ENCODE assay signal across 14 mouse cellular contexts in genomic region chr1:176827945-176828485, GRCm38 (mm10). TPM values are rescaled to one million over a fixed set of nuclear protein-coding genes. Genes with fewer than 3 reads are reported as not detected.
DNase-seq lines count a peak whose midpoint lies in the region; ATAC-seq and TF ChIP-seq lines count a peak whose summit lies in the region.
"Had no signal": no experiment of that assay in that cellular context is flagged by ENCODE, and none has a peak within 500 bp of the region (broad histone marks: within the 10 kb centered on the region; RNA-seq: fewer than 3 reads in every experiment).

No protein-coding gene starts in this region.

- DNase-seq in frontal cortex, postnatal 25 days (ENCODE audit: low spot score in 2 of 2) = no peak
- DNase-seq in limb, embryonic 14.5 days (ENCODE audit: low spot score) = peak; percentile 6
- no peak for DNase-seq in limb, embryonic 10.5 days (ENCODE audit: low spot score)
- DNase-seq in thymus, postnatal 25 days = no peak
- DNase-seq in hindbrain, postnatal 0 days (ENCODE audit: low spot score) = no peak
- DNase-seq: cerebellum, postnatal 10 days; kidney, adult 18-20 months; kidney, postnatal 4 days; thymus, postnatal 36 days had no signal

- H3K36me3 ChIP-seq in limb, embryonic 14.5 days (ENCODE audit: control insufficient read depth, insufficient read depth, low read length) = peaks cover 6% of the 10 kb centered on the region
- no peaks in the 10 kb centered on the region for H3K36me3 ChIP-seq in limb, embryonic 10.5 days
- H3K36me3 ChIP-seq in hindbrain, postnatal 0 days (ENCODE audit: insufficient read depth, low read length) = no peaks in the 10 kb centered on the region; the same call in 1 of the 2 replicates

- WGBS in limb, embryonic 14.5 days = 78% methylated on average over 5 of the region's 5 CpGs
- 86% methylated on average over 5 of the region's 5 CpGs for WGBS in limb, embryonic 10.5 days
- 70% methylated on average over 5 of the region's 5 CpGs for WGBS in hindbrain, postnatal 0 days

- peak; percentile 67 for ATAC-seq in frontal cortex, adult (ENCODE audit: low TSS enrichment)
- ATAC-seq in limb, embryonic 14.5 days (ENCODE audit: low FRiP score, low read depth) = no peak
- ATAC-seq in megakaryocyte, adult 5-6 weeks (ENCODE audit: poor library complexity, severe bottlenecking) = peak; percentile 39
- ATAC-seq in hindbrain, postnatal 0 days = no peak

- TF ChIP-seq CTCF in bone marrow macrophage, adult 2 months (IDR thresholded peaks at IDR 0.05; ENCODE audit: low read depth, low read length) = no peak
- TF ChIP-seq CTCF in hindbrain, postnatal 0 days (IDR thresholded peaks at IDR 0.05; ENCODE audit: low read depth) = no peak

- no peak overlapping the region for H3K4me3 ChIP-seq in limb, embryonic 14.5 days (replicated peaks; ENCODE audit: low read length)
- no peak overlapping the region for H3K4me3 ChIP-seq in limb, embryonic 10.5 days
- H3K4me3 ChIP-seq in bone marrow macrophage, adult 2 months (ENCODE audit: insufficient read depth, low read length) = peak overlapping the region; percentile 38
- H3K4me3 ChIP-seq in hindbrain, postnatal 0 days (ENCODE audit: low read length) = no peak overlapping the region
- H3K4me3 ChIP-seq: hindbrain, embryonic 12.5 days had no signal

- no peak for TF ChIP-seq POLR2A in limb, embryonic 14.5 days (IDR thresholded peaks at IDR 0.05; ENCODE audit: borderline replicate concordance, extremely low read depth, insufficient read depth, insufficient read length)
- no peak for TF ChIP-seq POLR2A in bone marrow macrophage, adult 2 months (IDR thresholded peaks at IDR 0.05; ENCODE audit: borderline replicate concordance, low read depth, low read length)

- H3K27me3 ChIP-seq in limb, embryonic 14.5 days (ENCODE audit: control insufficient read depth, insufficient read depth, low read length) = no peaks in the 10 kb centered on the region
- H3K27me3 ChIP-seq in limb, embryonic 10.5 days (ENCODE audit: low read depth, poor library complexity, severe bottlenecking) = no peaks in the 10 kb centered on the region
- H3K27me3 ChIP-seq in hindbrain, postnatal 0 days (ENCODE audit: insufficient read depth, low read length) = no peaks in the 10 kb centered on the region
- H3K27me3 ChIP-seq: hindbrain, embryonic 12.5 days; megakaryocyte, embryonic 14.5 days had no signal

- no peak overlapping the region for H3K4me2 ChIP-seq in limb, embryonic 14.5 days (replicated peaks; ENCODE audit: low read depth, low read length, severe bottlenecking)
- no peak overlapping the region for H3K4me2 ChIP-seq in hindbrain, postnatal 0 days (ENCODE audit: low read depth, low read length)
- H3K4me2 ChIP-seq: hindbrain, embryonic 12.5 days had no signal

- H3K9me3 ChIP-seq in limb, embryonic 14.5 days (ENCODE audit: control insufficient read depth, low read length) = no peaks in the 10 kb centered on the region
- H3K9me3 ChIP-seq in limb, embryonic 10.5 days (replicated peaks) = no peaks in the 10 kb centered on the region
- no peaks in the 10 kb centered on the region for H3K9me3 ChIP-seq in hindbrain, postnatal 0 days (ENCODE audit: low read length)
- H3K9me3 ChIP-seq: hindbrain, embryonic 12.5 days; megakaryocyte, embryonic 14.5 days had no signal

- no peak overlapping the region for H3K27ac ChIP-seq in limb, embryonic 14.5 days (replicated peaks; ENCODE audit: low read depth, low read length)
- no peak overlapping the region for H3K27ac ChIP-seq in limb, embryonic 10.5 days
- H3K27ac ChIP-seq in bone marrow macrophage, adult 2 months (ENCODE audit: insufficient read depth, low read depth, low read length) = peak overlapping the region; percentile 97
- H3K27ac ChIP-seq in hindbrain, postnatal 0 days = no peak overlapping the region
- H3K27ac ChIP-seq: hindbrain, embryonic 12.5 days had no signal

- H3K9ac ChIP-seq in limb, embryonic 14.5 days (ENCODE audit: low read depth, low read length, severe bottlenecking) = no peak overlapping the region
- no peak overlapping the region for H3K9ac ChIP-seq in hindbrain, postnatal 0 days (replicated peaks; ENCODE audit: low read length)
- H3K9ac ChIP-seq: hindbrain, embryonic 12.5 days had no signal

- H3K4me1 ChIP-seq in limb, embryonic 14.5 days (ENCODE audit: control insufficient read depth, insufficient read depth, low read length) = no peaks in the 10 kb centered on the region
- H3K4me1 ChIP-seq in limb, embryonic 10.5 days = no peaks in the 10 kb centered on the region
- peaks cover 62% of the 10 kb centered on the region for H3K4me1 ChIP-seq in bone marrow macrophage, adult 2 months (ENCODE audit: control insufficient read depth, insufficient read depth, low read length)
- H3K4me1 ChIP-seq in hindbrain, postnatal 0 days (ENCODE audit: insufficient read depth, low read length) = no peaks in the 10 kb centered on the region
- H3K4me1 ChIP-seq: hindbrain, embryonic 12.5 days had no signal

RNA-seq across cellular contexts. Expression of gene Sdccag8, which starts 13.6 kb away (rescaled TPM):
- polyA plus RNA-seq in limb, embryonic 14.5 days (2012; rRNA removed) = 6.0 and 8.5 TPM in 2 replicates
- polyA plus RNA-seq in limb, embryonic 14.5 days (2014; fragmentation: Nextera tagmentation; extraction: Ambion mirVana) = 15.8 and 18.7 TPM in 2 replicates
- polyA plus RNA-seq in limb, embryonic 10.5 days (2016; fragmentation: Nextera tagmentation; extraction: Ambion mirVana) = 11.4 and 11.6 TPM in 2 replicates
- polyA plus RNA-seq in bone marrow macrophage, adult 2 months (2012; ENCODE audit: insufficient read depth, insufficient read length, missing spikeins) = 24.5 and 26.0 TPM in 2 replicates
- 17.5 and 24.1 TPM in 2 replicates for total RNA-seq in megakaryocyte, adult 5-6 weeks (2015)
- total RNA-seq in megakaryocyte, adult 5-6 weeks (2017) = 55.3 and 59.3 TPM in 2 replicates
- total RNA-seq in hindbrain, postnatal 0 days (2014; rRNA removed) = 7.7 and 10.1 TPM in 2 replicates
- polyA plus RNA-seq in hindbrain, postnatal 0 days (2015; fragmentation: Nextera tagmentation; extraction: Ambion mirVana) = 23.1 and 26.3 TPM in 2 replicates

RNA-seq across cellular contexts. Expression of gene Cep170, which starts 14.1 kb away (rescaled TPM):
- 42.3 and 44.7 TPM in 2 replicates for polyA plus RNA-seq in limb, embryonic 14.5 days (2012; rRNA removed)
- polyA plus RNA-seq in limb, embryonic 14.5 days (2014; fragmentation: Nextera tagmentation; extraction: Ambion mirVana) = 32.8 and 33.5 TPM in 2 replicates
- 22.7 and 31.0 TPM in 2 replicates for polyA plus RNA-seq in limb, embryonic 10.5 days (2016; fragmentation: Nextera tagmentation; extraction: Ambion mirVana)
- polyA plus RNA-seq in bone marrow macrophage, adult 2 months (2012; ENCODE audit: insufficient read depth, insufficient read length, missing spikeins) = 55.1 and 60.1 TPM in 2 replicates
- 68.3 and 74.4 TPM in 2 replicates for total RNA-seq in megakaryocyte, adult 5-6 weeks (2015)
- total RNA-seq in megakaryocyte, adult 5-6 weeks (2017) = 65.6 and 77.4 TPM in 2 replicates
- 132 and 137 TPM in 2 replicates for total RNA-seq in hindbrain, postnatal 0 days (2014; rRNA removed)
- 78.9 and 86.1 TPM in 2 replicates for polyA plus RNA-seq in hindbrain, postnatal 0 days (2015; fragmentation: Nextera tagmentation; extraction: Ambion mirVana)

Comparison
In these comparisons a context has a peak if more than half of its experiments do, and no peak if none do; other contexts are left out.
1. ATAC-seq: peak in frontal cortex, adult (single experiment) and megakaryocyte, adult 5-6 weeks (single experiment); none in limb, embryonic 14.5 days (single experiment) and hindbrain, postnatal 0 days (single experiment).